Mouse (Mus musculus) cerebellum, postnatal 10 days (tissue): ENCODE results near the gene Gm20696.
A peak's percentile ranks its signal among the peaks of the same experiment; 100 is the strongest.

Experiments used
- DNase-seq, 2 experiments: peaks; one replicate each; pipeline ENCODE4 v3.0.0; 2021; ENCODE audit warnings: mixed read lengths in 2 of 2

Gm20696 gene

GRCm38 (mm10) chr6:99552816-99553215 is 113.8 kb downstream of the Gm20696 start:
- DNase-seq, result no peak

GRCm38 (mm10) chr6:99546416-99546815 is 120.2 kb downstream of the Gm20696 start:
- no peak for DNase-seq

- no peak for DNase-seq
Measured at GRCm38 (mm10) chr6:99545437-99545836, 121.2 kb downstream of the Gm20696 start.

- DNase-seq, result no peak
Measured at GRCm38 (mm10) chr6:99541105-99541504, 125.5 kb downstream of the Gm20696 start.

GRCm38 (mm10) chr6:99540653-99541052 is 125.9 kb downstream of the Gm20696 start:
- DNase-seq, result no peak

GRCm38 (mm10) chr6:99540146-99540545 is 126.5 kb downstream of the Gm20696 start:
- no peak for DNase-seq

- no peak for DNase-seq
Measured at GRCm38 (mm10) chr6:99538194-99538941, 128.2 kb downstream of the Gm20696 start.

- peak; percentile 58 to 59 for DNase-seq
Measured at GRCm38 (mm10) chr6:99534211-99534745, 132.3 kb downstream of the Gm20696 start.

GRCm38 (mm10) chr6:99532458-99532857 is 134.1 kb downstream of the Gm20696 start:
- no peak for DNase-seq

- DNase-seq, result no peak
Measured at GRCm38 (mm10) chr6:99528972-99529371, 137.6 kb downstream of the Gm20696 start.

- no peak for DNase-seq
Measured at GRCm38 (mm10) chr6:99527457-99528105, 139.0 kb downstream of the Gm20696 start.

- DNase-seq, result peak; percentile 65 to 71
Measured at GRCm38 (mm10) chr6:99525351-99525750, 141.2 kb downstream of the Gm20696 start.

- DNase-seq, result peak in 1 of 2 experiments; percentile 22
Measured at GRCm38 (mm10) chr6:99523679-99524370, 142.8 kb downstream of the Gm20696 start.

- DNase-seq, result peak; percentile 83 to 84
Measured at GRCm38 (mm10) chr6:99523109-99523632, 143.4 kb downstream of the Gm20696 start.

GRCm38 (mm10) chr6:99522359-99523108 is 144.1 kb downstream of the Gm20696 start, which contains the start of gene Foxp1:
Gene Foxp1, minus strand, starts transcription at chr6:99522721.
- DNase-seq, result peak; percentile 87 to 88

- peak; percentile 61 to 63 for DNase-seq
Measured at GRCm38 (mm10) chr6:99521641-99522358, 144.8 kb downstream of the Gm20696 start.

- peak; percentile 52 to 68 for DNase-seq
Measured at GRCm38 (mm10) chr6:99521038-99521640, 145.5 kb downstream of the Gm20696 start.

- no peak for DNase-seq
Measured at GRCm38 (mm10) chr6:99520676-99521037, 145.9 kb downstream of the Gm20696 start.

GRCm38 (mm10) chr6:99519806-99520675 is 146.6 kb downstream of the Gm20696 start:
- peak; percentile 64 to 73 for DNase-seq

- no peak for DNase-seq
Measured at GRCm38 (mm10) chr6:99519052-99519451, 147.5 kb downstream of the Gm20696 start.
